Comparison of ENCODE assay signal across 8 mouse cellular contexts in genomic region chr15:24724664-24725063, GRCm38 (mm10).
DNase-seq lines count a peak whose midpoint lies in the region; ATAC-seq and TF ChIP-seq lines count a peak whose summit lies in the region.

No protein-coding gene starts in this region.

- no peak for TF ChIP-seq POLR2A in MEL (IDR thresholded peaks at IDR 0.05; ENCODE audit: control insufficient read depth in 1 of 2, insufficient read depth in 1 of 2, low read depth in 1 of 2, low read length in 2 of 2, poor library complexity in 1 of 2)

- no peaks in the 10 kb centered on the region for H3K36me3 ChIP-seq in intestine, embryonic 14.5 days (ENCODE audit: control insufficient read depth, insufficient read depth, low read length)
- no peaks in the 10 kb centered on the region for H3K36me3 ChIP-seq in intestine, embryonic 15.5 days
- H3K36me3 ChIP-seq in MEL (ENCODE audit: control insufficient read depth in 1 of 2, insufficient read depth in 2 of 2, low read length in 2 of 2) = no peaks in the 10 kb centered on the region
- H3K36me3 ChIP-seq in hindbrain, embryonic 10.5 days = no peaks in the 10 kb centered on the region
- no peaks in the 10 kb centered on the region for H3K36me3 ChIP-seq in limb, embryonic 13.5 days

- H3K27me3 ChIP-seq in intestine, embryonic 14.5 days (replicated peaks; ENCODE audit: control insufficient read depth, insufficient read depth, low read length) = no peaks in the 10 kb centered on the region
- no peaks in the 10 kb centered on the region for H3K27me3 ChIP-seq in intestine, embryonic 15.5 days (replicated peaks)
- no peaks in the 10 kb centered on the region for H3K27me3 ChIP-seq in MEL (ENCODE audit: control insufficient read depth in 1 of 2, insufficient read depth in 2 of 2, low read length in 2 of 2)
- H3K27me3 ChIP-seq in hindbrain, embryonic 10.5 days (ENCODE audit: insufficient read depth, poor library complexity, severe bottlenecking) = no peaks in the 10 kb centered on the region
- no peaks in the 10 kb centered on the region for H3K27me3 ChIP-seq in limb, embryonic 13.5 days

- no peak overlapping the region for H3K4me2 ChIP-seq in intestine, embryonic 14.5 days (ENCODE audit: low read length)
- no peak overlapping the region for H3K4me2 ChIP-seq in intestine, embryonic 15.5 days (replicated peaks)
- no peak overlapping the region for H3K4me2 ChIP-seq in limb, embryonic 13.5 days (replicated peaks)

- H3K79me2 ChIP-seq in MEL (ENCODE audit: control insufficient read depth, insufficient read depth, low read length, poor library complexity) = no peaks in the 10 kb centered on the region

- peak in 2 of 3 experiments; percentile 11 to 33; a peak in 4 of 6 replicates for TF ChIP-seq CTCF in MEL (IDR thresholded peaks at IDR 0.05 in 2 of 3, conservative IDR thresholded peaks at IDR 0.05 in 1 of 3; ENCODE audit: control insufficient read depth in 1 of 3, insufficient read depth in 1 of 3, low read depth in 2 of 3, low read length in 3 of 3, poor library complexity in 1 of 3, severe bottlenecking in 1 of 3)

- H3K9me3 ChIP-seq in intestine, embryonic 14.5 days (ENCODE audit: control insufficient read depth, low read length) = no peaks in the 10 kb centered on the region
- H3K9me3 ChIP-seq in intestine, embryonic 15.5 days = no peaks in the 10 kb centered on the region
- H3K9me3 ChIP-seq in MEL (replicated peaks; ENCODE audit: insufficient read depth, low read length) = no peaks in the 10 kb centered on the region
- H3K9me3 ChIP-seq in hindbrain, embryonic 10.5 days = no peaks in the 10 kb centered on the region
- no peaks in the 10 kb centered on the region for H3K9me3 ChIP-seq in limb, embryonic 13.5 days

- no peak for TF ChIP-seq EP300 in MEL (IDR thresholded peaks at IDR 0.05; ENCODE audit: low read depth in 1 of 2, low read length in 2 of 2)

- H3K27ac ChIP-seq in intestine, embryonic 14.5 days (ENCODE audit: low read depth) = no peak overlapping the region
- no peak overlapping the region for H3K27ac ChIP-seq in intestine, embryonic 15.5 days
- no peak overlapping the region for H3K27ac ChIP-seq in MEL (ENCODE audit: control insufficient read depth, low read depth, low read length)
- H3K27ac ChIP-seq in hindbrain, embryonic 10.5 days = no peak overlapping the region
- no peak overlapping the region for H3K27ac ChIP-seq in limb, embryonic 13.5 days

- ATAC-seq in intestine, embryonic 14.5 days (replicated peaks; ENCODE audit: low FRiP score, low TSS enrichment, low read depth) = no peak
- ATAC-seq in intestine, embryonic 15.5 days = no peak
- 0 out of 2 replicates have a peak, but pooled peaks have one; percentile 44 for ATAC-seq in limb, embryonic 13.5 days (ENCODE audit: low FRiP score, low read depth)
- no peak for ATAC-seq in erythroblast, adult 5-6 weeks (replicated peaks; ENCODE audit: low FRiP score, poor library complexity, severe bottlenecking)

- peak; percentile 54 for DNase-seq in intestine, embryonic 14.5 days (ENCODE audit: low spot score)
- no peak for DNase-seq in MEL (ENCODE audit: low read depth, low spot score)
- peak; percentile 38 to 62 for DNase-seq in cerebellum, postnatal 25 days
- peak; percentile 57 for DNase-seq in hindbrain, embryonic 10.5 days (ENCODE audit: low spot score)
- peak; percentile 32 to 54 for DNase-seq in right cerebral cortex, adult 2 months (ENCODE audit: low spot score in 2 of 2)

- H3K4me1 ChIP-seq in intestine, embryonic 14.5 days (replicated peaks; ENCODE audit: control insufficient read depth, insufficient read depth, low read length) = no peaks in the 10 kb centered on the region
- no peaks in the 10 kb centered on the region for H3K4me1 ChIP-seq in intestine, embryonic 15.5 days (replicated peaks)
- no peaks in the 10 kb centered on the region for H3K4me1 ChIP-seq in MEL (ENCODE audit: control insufficient read depth in 1 of 2, insufficient read depth in 2 of 2, low read length in 2 of 2)
- H3K4me1 ChIP-seq in hindbrain, embryonic 10.5 days (replicated peaks) = no peaks in the 10 kb centered on the region
- no peaks in the 10 kb centered on the region for H3K4me1 ChIP-seq in limb, embryonic 13.5 days

- H3K9ac ChIP-seq in intestine, embryonic 14.5 days (ENCODE audit: low read length) = no peak overlapping the region
- H3K9ac ChIP-seq in intestine, embryonic 15.5 days = no peak overlapping the region
- H3K9ac ChIP-seq in MEL (ENCODE audit: control insufficient read depth, low read depth, low read length, poor library complexity, severe bottlenecking) = no peak overlapping the region
- no peak overlapping the region for H3K9ac ChIP-seq in limb, embryonic 13.5 days

- no peak overlapping the region for H3K4me3 ChIP-seq in intestine, embryonic 14.5 days (ENCODE audit: low read depth, low read length)
- no peak overlapping the region for H3K4me3 ChIP-seq in intestine, embryonic 15.5 days (replicated peaks)
- no peak overlapping the region for H3K4me3 ChIP-seq in MEL (ENCODE audit: control insufficient read depth in 1 of 2, insufficient read depth in 1 of 2, low read depth in 2 of 2, low read length in 2 of 2)
- no peak overlapping the region for H3K4me3 ChIP-seq in hindbrain, embryonic 10.5 days
- H3K4me3 ChIP-seq in limb, embryonic 13.5 days = no peak overlapping the region

- WGBS in intestine, embryonic 14.5 days = 49% methylated on average over 4 of the region's 4 CpGs
- 42% methylated on average over 4 of the region's 4 CpGs for WGBS in intestine, embryonic 15.5 days
- 43% methylated on average over 4 of the region's 4 CpGs for WGBS in hindbrain, embryonic 10.5 days
- whole genome bisulfite sequencing in limb, embryonic 13.5 days = 44% methylated on average over 4 of the region's 4 CpGs

- TF ChIP-seq RAD21 in MEL (IDR thresholded peaks at IDR 0.05; ENCODE audit: low read depth, low read length) = no peak; the same call in 1 of the 2 replicates

TF ChIP-seq in MEL, 35 proteins besides CTCF, POLR2A, EP300 and RAD21:
- TF ChIP-seq KAT2A (conservative IDR thresholded peaks at IDR 0.05; ENCODE audit: low read depth, low read length) (no peak), ZNF384 (IDR thresholded peaks at IDR 0.05; ENCODE audit: low read depth, low read length) (no peak), SMC3 (IDR thresholded peaks at IDR 0.05; ENCODE audit: low read depth, low read length) (0 out of 2 replicates have a peak, but pooled peaks have one; percentile 3), TBP (IDR thresholded peaks at IDR 0.05; ENCODE audit: low read depth, low read length) (no peak)
